Mouse (Mus musculus) ZHBTc4 (cell line): ENCODE data around the gene Adm2.

Source experiments
- DNase-seq: peaks from one replicate; pipeline ENCODE4 v3.0.0-alpha.2; 2011; ENCODE audit warnings: low read depth, low spot score

Adm2 gene

DNA sequence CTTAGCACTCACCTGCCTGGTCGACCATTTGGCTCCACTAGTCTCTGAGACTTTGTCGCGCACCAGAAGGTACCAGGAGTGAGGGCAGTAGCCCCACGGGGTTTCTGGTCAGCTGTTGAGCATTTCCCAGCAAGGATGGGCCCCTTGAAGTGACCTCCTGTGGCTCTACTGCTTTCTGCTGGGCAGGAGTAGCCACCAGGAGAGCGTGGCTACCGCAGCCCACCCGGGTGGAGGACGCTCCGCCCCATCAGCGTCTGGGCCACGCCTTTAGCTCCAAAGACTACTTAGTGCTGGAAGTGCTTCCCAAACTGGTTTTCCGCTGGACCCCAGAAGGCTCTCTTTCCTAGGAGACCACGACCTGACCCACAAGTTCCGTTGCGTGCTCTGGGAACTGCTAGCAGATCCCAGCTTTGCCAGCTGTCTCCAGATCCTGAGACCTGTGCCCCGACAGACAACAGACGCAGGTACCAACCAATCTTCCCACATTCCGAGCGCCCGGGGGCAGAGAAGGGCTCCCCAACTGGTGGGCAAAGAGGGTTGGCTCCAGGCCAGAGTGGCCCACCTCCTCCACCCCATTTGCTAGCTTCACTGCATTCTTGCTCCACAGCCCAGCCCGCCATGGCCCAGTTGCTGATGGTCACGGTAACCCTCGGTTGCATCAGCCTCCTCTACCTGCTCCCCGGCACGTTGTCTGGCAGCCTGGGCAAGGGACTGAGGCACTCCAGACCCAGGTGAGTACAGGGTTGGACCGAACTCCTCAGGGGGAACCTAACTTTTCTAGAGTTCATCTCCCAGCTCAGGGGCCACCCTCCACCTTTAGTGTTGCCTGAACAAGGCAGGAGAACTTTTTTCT is at the start of gene Adm2:
TSS of gene Adm2 (plus strand) at position 51 of the 853 bp plus-strand sequence.
- peak; percentile 47 for DNase-seq

DNA sequence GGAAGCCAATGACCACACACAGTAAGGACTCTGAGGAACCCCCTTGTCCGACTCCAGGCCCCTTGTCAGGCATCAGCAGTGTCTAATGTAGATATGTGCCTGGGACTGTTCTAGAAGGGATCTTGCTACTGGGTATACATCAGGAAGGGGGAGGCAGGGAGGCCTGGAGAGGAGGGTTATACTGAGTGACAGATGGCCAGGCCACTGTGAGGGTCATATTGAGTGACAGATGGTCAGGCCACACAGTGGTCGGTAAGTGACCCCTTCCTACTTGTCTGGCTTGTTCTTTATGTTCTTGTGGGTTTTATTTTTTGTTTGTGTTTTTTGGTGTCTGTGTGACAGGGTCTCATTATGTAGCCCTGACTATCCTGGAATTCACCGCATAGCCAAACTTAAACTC is 47.0 kb upstream of the Adm2 start:
- DNase-seq = no peak

DNA sequence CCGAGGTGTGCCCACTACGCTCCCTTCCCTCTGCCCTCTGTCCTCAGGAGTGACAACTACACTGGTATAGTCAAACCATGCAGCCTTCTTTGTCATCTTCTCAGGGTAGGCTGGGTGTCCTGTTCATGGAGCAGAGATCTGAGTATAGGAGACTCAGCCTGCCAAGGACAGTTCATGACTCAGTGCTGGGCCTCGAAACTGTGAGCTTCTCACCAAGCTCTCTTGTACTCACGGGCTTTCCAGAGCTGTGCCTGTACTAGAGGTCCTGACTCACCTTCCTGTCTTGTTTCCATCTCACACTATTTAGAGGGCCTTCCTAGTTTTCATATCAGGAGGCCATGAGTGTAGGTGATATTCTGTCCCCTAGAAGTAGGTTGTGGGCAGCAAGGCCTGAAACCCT is 45.2 kb upstream of the Adm2 start:
- DNase-seq = no peak

GRCm38 (mm10) chr15:89282546-89282945 is 40.0 kb upstream of the Adm2 start:
- no peak for DNase-seq

- no peak for DNase-seq
Measured at GRCm38 (mm10) chr15:89284094-89284493, 38.4 kb upstream of the Adm2 start.

GRCm38 (mm10) chr15:89285004-89285403 is 37.5 kb upstream of the Adm2 start:
- no peak for DNase-seq

- no peak for DNase-seq
Measured at GRCm38 (mm10) chr15:89285478-89285877, 37.0 kb upstream of the Adm2 start.

- no peak for DNase-seq
Measured at GRCm38 (mm10) chr15:89286114-89286513, 36.4 kb upstream of the Adm2 start.

GRCm38 (mm10) chr15:89286582-89286981 is 35.9 kb upstream of the Adm2 start:
- DNase-seq = no peak

- no peak for DNase-seq
Measured at GRCm38 (mm10) chr15:89288227-89288767, 34.2 kb upstream of the Adm2 start.

GRCm38 (mm10) chr15:89289455-89289854 is 33.1 kb upstream of the Adm2 start:
- DNase-seq = no peak

DNA sequence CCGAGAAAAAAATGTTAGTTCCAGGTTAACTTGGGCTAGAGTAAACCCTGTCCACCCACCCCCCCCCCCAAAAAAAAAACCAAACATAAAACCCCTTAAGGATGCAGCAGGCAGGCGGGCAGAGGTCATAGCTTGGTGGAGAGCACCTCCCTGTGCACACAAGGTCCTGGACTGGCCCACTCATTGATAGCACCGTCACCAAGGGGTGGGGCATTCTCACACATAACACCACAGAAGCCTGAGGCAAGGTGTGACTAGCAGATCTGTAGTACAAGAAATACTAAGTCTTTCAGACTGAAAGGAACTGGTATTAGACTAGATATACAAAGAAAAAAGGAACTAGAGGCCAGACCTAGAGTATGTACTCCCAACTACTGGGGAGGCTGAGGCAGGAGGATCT is 31.0 kb upstream of the Adm2 start:
- DNase-seq = peak; percentile 57

GRCm38 (mm10) chr15:89292795-89293194 is 29.7 kb upstream of the Adm2 start:
- DNase-seq = no peak

DNA sequence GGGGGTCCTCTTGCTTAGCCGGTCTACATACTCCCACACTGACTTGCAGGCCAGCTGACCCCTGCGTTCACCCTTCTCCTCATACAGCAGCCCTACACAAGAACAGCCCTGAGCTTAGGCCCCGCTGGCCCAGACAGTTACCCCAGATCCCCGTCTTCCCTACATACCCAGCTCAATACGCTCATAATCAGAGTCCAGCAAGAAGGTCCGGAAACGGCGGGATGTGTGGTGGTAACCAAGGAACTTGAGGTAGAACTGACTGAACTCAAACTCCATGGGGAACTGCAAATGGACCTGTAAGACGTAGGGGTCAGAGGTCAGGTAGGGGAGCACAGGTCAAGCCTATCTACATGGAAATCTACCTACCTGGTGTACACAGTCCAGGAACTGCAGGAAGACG is 28.7 kb upstream of the Adm2 start:
- no peak for DNase-seq

DNA sequence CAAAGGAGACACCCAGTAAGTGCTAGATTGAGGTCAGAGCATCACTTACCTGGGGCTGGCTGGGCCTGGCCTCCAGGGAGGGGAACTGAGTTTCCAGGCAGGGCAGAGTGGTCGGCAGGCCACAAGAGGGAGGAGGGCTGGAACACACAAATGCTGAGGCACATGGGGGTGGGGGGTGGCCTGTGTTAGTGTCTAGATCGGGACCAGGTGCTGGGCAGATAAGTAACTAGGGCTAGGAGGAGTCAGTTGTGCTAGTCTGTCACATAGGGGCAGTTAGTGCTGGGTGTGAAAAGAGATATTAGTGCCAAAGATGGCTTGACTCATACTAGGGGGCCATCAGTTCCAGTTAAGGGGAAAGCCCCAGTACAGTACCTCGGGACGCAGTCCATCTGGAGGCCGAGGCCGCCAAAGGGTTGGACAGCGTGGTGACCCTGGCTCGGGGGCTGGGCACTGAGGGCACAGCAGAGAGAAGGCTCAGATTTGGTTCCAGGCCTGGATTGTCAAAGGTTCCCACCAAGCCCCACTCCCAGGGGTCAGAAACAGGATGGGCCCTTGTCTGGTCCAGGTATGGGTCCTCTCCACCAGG is 26.8 kb upstream of the Adm2 start:
- DNase-seq = no peak

- DNase-seq = no peak
Measured at GRCm38 (mm10) chr15:89296465-89296864, 26.1 kb upstream of the Adm2 start.

- no peak for DNase-seq
Measured at GRCm38 (mm10) chr15:89297695-89298094, 24.8 kb upstream of the Adm2 start.

DNA sequence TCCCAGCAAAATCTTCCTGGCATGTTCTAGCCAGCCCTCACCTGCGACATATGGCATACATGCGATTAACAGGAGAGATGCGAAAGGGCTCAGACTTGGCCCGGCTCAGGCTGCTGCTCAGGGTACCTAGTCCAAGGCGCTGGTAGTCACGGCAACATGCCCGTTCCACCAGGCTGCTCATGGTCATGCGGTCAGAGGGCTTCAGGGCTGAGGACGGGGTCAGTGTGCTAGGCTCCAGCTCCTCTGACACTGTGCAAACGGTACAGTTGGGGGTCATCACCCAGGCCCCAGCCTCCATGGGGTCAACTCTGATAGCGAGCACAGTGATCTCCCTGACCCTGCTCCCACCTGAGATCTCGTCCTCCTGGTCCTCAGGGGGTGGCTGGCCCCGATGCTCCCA is 22.3 kb upstream of the Adm2 start:
- no peak for DNase-seq

- DNase-seq = no peak
Measured at GRCm38 (mm10) chr15:89300600-89300999, 21.9 kb upstream of the Adm2 start.

DNA sequence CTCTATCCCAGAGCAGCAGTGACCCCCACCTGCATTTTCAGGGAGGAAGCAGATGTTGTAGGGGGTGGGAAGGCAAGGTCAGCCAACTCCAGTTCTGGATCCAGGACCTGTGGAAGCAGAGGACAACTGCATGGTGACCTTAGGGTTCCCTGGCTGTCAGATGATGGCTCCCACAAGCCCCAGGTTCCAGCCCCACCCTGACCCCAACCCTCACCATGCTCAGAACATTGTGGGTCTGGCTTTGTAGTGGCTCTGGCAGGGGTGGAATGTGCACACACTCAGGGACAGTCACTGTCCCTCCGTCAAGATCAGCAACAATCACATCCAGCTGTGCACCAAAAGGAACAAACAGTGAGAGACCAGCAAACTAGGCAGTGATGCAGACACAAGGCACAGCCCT is 16.6 kb upstream of the Adm2 start:
- no peak for DNase-seq

DNA sequence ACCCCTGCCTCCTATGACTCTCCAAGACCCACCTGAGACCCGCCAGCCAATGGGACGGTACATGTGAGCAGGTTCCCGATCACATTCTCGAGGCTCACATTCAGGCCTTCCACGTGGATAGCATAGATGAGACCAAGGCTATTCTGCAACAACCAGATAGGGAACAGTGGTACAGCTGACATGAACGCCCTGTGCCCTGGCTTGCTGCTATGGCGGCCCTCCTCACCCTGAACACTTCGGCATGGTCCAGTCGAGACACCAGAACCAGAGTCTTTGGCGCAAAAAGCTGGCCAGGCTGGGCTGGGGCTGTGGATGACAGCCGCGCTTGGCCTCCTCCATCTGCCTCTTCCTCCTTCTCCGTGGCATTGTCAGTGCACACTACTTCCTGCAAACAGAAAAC is 15.1 kb upstream of the Adm2 start:
- DNase-seq = no peak

GRCm38 (mm10) chr15:89308406-89309139 is 13.9 kb upstream of the Adm2 start:
- DNase-seq = no peak
